Mouse (Mus musculus) stomach, postnatal 0 days (tissue): ENCODE measurements around the gene Sec1. TPM values are rescaled to one million over a fixed set of nuclear protein-coding genes. Genes with fewer than 3 reads are reported as not detected.

ENCODE experiments used
- ATAC-seq: fragments of 200-750 bp; cut with Nextera tagmentation; 2 replicates; pipeline ENCODE4 v1.8.0; 2017; ENCODE audit not compliant: low FRiP score, low TSS enrichment
- DNase-seq: peaks from one replicate; pipeline ENCODE4 v3.0.0-alpha.2; 2016; ENCODE audit warnings: low spot score
- H3K27ac ChIP-seq: fragments of 300-500 bp; sonication (generic); replicated peaks from 2 replicates; pipeline ENCODE4 v1.5.1; 2014; ENCODE audit warnings: mild to moderate bottlenecking, control low read depth
- H3K27me3 ChIP-seq: fragments of 300-500 bp; sonication (generic); 2 replicates; pipeline ENCODE4 v1.6.1; 2014; ENCODE audit warnings: low read length; ENCODE audit not compliant: control insufficient read depth, insufficient read depth
- H3K36me3 ChIP-seq: fragments of 300-500 bp; sonication (generic); 2 replicates; pipeline ENCODE4 v1.6.1; 2014; ENCODE audit warnings: low read length, mixed read lengths; ENCODE audit not compliant: control insufficient read depth, insufficient read depth
- H3K4me1 ChIP-seq: fragments of 300-500 bp; sonication (generic); replicated peaks from 2 replicates; pipeline ENCODE4 v1.6.1; 2014; ENCODE audit warnings: antibody characterized with exemption; ENCODE audit not compliant: control insufficient read depth, insufficient read depth
- H3K4me2 ChIP-seq: fragments of 300-500 bp; sonication (generic); replicated peaks from 2 replicates; pipeline ENCODE4 v1.6.1; 2014; ENCODE audit warnings: low read depth, mild to moderate bottlenecking, control low read depth, moderate library complexity
- H3K4me3 ChIP-seq: fragments of 300-500 bp; sonication (generic); 2 replicates; pipeline ENCODE4 v1.5.1; 2014; ENCODE audit warnings: low read depth, low read length, control low read depth
- H3K9ac ChIP-seq: fragments of 300-500 bp; sonication (generic); 2 replicates; pipeline ENCODE4 v1.6.1; 2014; ENCODE audit warnings: mild to moderate bottlenecking, low read length, control low read depth, mixed read lengths
- H3K9me3 ChIP-seq: fragments of 300-500 bp; sonication (generic); 2 replicates; pipeline ENCODE4 v1.6.1; 2016; ENCODE audit warnings: low read length; ENCODE audit not compliant: control insufficient read depth
- CTCF ChIP-seq: IDR thresholded peaks from 2 replicates; pipeline ENCODE4 v1.5.1; 2016; ENCODE audit warnings: antibody characterized with exemption, low read depth, mild to moderate bottlenecking, moderate library complexity
- EP300 ChIP-seq: optimal IDR thresholded peaks from 2 replicates; pipeline ENCODE3; 2016; ENCODE audit warnings: antibody characterized with exemption
- WGBS: fragments of 180-500 bp; shearing (Covaris S2); extraction: QIAGEN DNeasy Blood & Tissue Kit; methylation state at CpG from one replicate; pipeline ENCODE4 v1.1.7; 2014; 5-methylcytosine and 5-hydroxymethylcytosine counted together
- polyA plus RNA-seq: library from polyadenylated mRNA; unstranded; fragments of >200 nt; fragmentation: Nextera tagmentation; extraction: Ambion mirVana; gene quantifications from 2 replicates; pipeline ENCODE4 v1.2.1, GENCODE M21; 2015

The Sec1 gene
- polyA plus RNA-seq, 1 experiment from 2014 or later: 0.53 TPM

GRCm38 (mm10) chr7:45723781-45724180 is 29.6 kb upstream of the Sec1 start:
- H3K9ac ChIP-seq: no peak overlapping the region
- H3K4me3 ChIP-seq: no peak overlapping the region
- 0 out of 2 replicates have a peak, but pooled peaks cover 2% of the 10 kb centered on the region for H3K4me1 ChIP-seq
- TF ChIP-seq CTCF (no peak), EP300 (no peak)
- peaks cover 22% of the 10 kb centered on the region for H3K36me3 ChIP-seq
- ATAC-seq: no peak
- H3K4me2 ChIP-seq: no peak overlapping the region
- 87% methylated on average over 14 of the region's 14 CpGs for WGBS
- DNase-seq: no peak
- no peak overlapping the region for H3K27ac ChIP-seq
- no peaks in the 10 kb centered on the region for H3K27me3 ChIP-seq
- H3K9me3 ChIP-seq: no peaks in the 10 kb centered on the region

GRCm38 (mm10) chr7:45723301-45723700 is 29.1 kb upstream of the Sec1 start:
- H3K4me1 ChIP-seq: 0 out of 2 replicates have a peak, but pooled peaks cover 2% of the 10 kb centered on the region
- DNase-seq (no peak), ATAC-seq (no peak)
- peaks cover 22% of the 10 kb centered on the region for H3K36me3 ChIP-seq
- 78% methylated on average over 4 of the region's 4 CpGs for WGBS
- H3K4me2 ChIP-seq: no peak overlapping the region
- no peaks in the 10 kb centered on the region for H3K9me3 ChIP-seq
- no peak overlapping the region for H3K9ac ChIP-seq
- no peaks in the 10 kb centered on the region for H3K27me3 ChIP-seq
- H3K27ac ChIP-seq: no peak overlapping the region
- TF ChIP-seq EP300 (no peak), CTCF (no peak)
- no peak overlapping the region for H3K4me3 ChIP-seq

GRCm38 (mm10) chr7:45722348-45722713 is 28.1 kb upstream of the Sec1 start:
- peak overlapping the region; percentile 35 for H3K4me2 ChIP-seq
- H3K9me3 ChIP-seq: no peaks in the 10 kb centered on the region
- H3K27ac ChIP-seq: peak overlapping the region; percentile 67
- peaks cover 22% of the 10 kb centered on the region for H3K36me3 ChIP-seq
- 0 out of 2 replicates have a peak, but pooled peaks cover 2% of the 10 kb centered on the region for H3K4me1 ChIP-seq
- ATAC-seq: no peak
- peak overlapping the region; percentile 51; the same call in 1 of the 2 replicates for H3K9ac ChIP-seq
- H3K4me3 ChIP-seq: peak overlapping the region; percentile 27; the same call in 1 of the 2 replicates
- no peaks in the 10 kb centered on the region for H3K27me3 ChIP-seq
- no peak for TF ChIP-seq CTCF
- TF ChIP-seq EP300: no peak
- peak; percentile 50 for DNase-seq
- 58% methylated on average over 11 of the region's 13 CpGs for WGBS

- 0 out of 2 replicates have a peak, but pooled peaks cover 2% of the 10 kb centered on the region for H3K4me1 ChIP-seq
- WGBS: 70% methylated on average over 13 of the region's 13 CpGs
- no peaks in the 10 kb centered on the region for H3K9me3 ChIP-seq
- peak overlapping the region; percentile 59 for H3K9ac ChIP-seq
- peak overlapping the region; percentile 78 for H3K27ac ChIP-seq
- TF ChIP-seq CTCF (no peak), EP300 (no peak)
- peak overlapping the region; percentile 35 for H3K4me2 ChIP-seq
- peaks cover 22% of the 10 kb centered on the region for H3K36me3 ChIP-seq
- DNase-seq (peak; percentile 18), ATAC-seq (no peak)
- H3K4me3 ChIP-seq: peak overlapping the region; percentile 27
- no peaks in the 10 kb centered on the region for H3K27me3 ChIP-seq
Observed at GRCm38 (mm10) chr7:45721642-45722347, 27.6 kb upstream of the Sec1 start.

DNA sequence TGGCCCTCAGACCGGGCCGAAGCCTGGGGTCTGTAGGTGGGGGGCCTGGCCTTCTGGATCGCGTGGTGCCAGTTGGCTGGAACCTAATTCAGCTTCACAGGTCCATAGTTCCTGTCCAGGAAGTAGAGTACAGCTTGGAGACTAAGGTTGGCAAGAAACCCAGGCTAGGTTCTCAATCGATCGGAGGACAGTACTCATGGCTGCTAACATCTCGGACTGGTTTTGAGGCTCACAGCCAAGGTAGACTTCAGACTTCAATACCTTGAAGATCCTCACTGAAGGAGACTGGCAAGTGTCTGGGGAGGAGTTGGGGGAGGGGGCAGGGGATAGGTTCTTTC is 27.0 kb upstream of the Sec1 start:
- Histone ChIP-seq H3K27ac (peak overlapping the region; percentile 78), H3K4me2 (peak overlapping the region; percentile 35), H3K9ac (peak overlapping the region; percentile 59), H3K36me3 (peaks cover 22% of the 10 kb centered on the region), H3K9me3 (no peaks in the 10 kb centered on the region), H3K4me3 (peak overlapping the region; percentile 27), H3K27me3 (no peaks in the 10 kb centered on the region), H3K4me1 (peaks cover 6% of the 10 kb centered on the region; the same call in 1 of the 2 replicates)
- 48% methylated on average over 7 of the region's 7 CpGs for WGBS
- TF ChIP-seq EP300 (no peak), CTCF (no peak)
- no peak for ATAC-seq
- DNase-seq: no peak
